Mouse (Mus musculus) cerebellum, adult 2 months (tissue): ENCODE results near the gene Slc9a3r2. TPM values are rescaled to one million over a fixed set of nuclear protein-coding genes. Genes with fewer than 3 reads are reported as not detected.

ENCODE experiments used
- DNase-seq, 2 experiments: peaks; one replicate each; pipeline ENCODE4 v3.0.0; 2021
- H3K27ac ChIP-seq: fragments of 200-500 bp; 2 replicates; pipeline ENCODE4 v1.5.1; 2012; ENCODE audit warnings: low read length, control low read depth, inconsistent platforms; ENCODE audit not compliant: insufficient read depth
- H3K27me3 ChIP-seq: fragments of 200-500 bp; 2 replicates; pipeline ENCODE4 v1.6.1; 2012; ENCODE audit warnings: inconsistent platforms, mild to moderate bottlenecking, low read length, moderate library complexity; ENCODE audit not compliant: control insufficient read depth, insufficient read depth
- H3K4me1 ChIP-seq: fragments of 200-500 bp; 2 replicates; pipeline ENCODE4 v1.6.1; 2011; ENCODE audit warnings: low read length; ENCODE audit not compliant: control insufficient read depth, insufficient read depth
- H3K4me3 ChIP-seq: fragments of 200-500 bp; replicated peaks from 2 replicates; pipeline ENCODE3; 2011; ENCODE audit warnings: mild to moderate bottlenecking, low read depth, low read length, control low read depth; ENCODE audit not compliant: insufficient read depth
- CTCF ChIP-seq: fragments of 200-500 bp; IDR thresholded peaks from 2 replicates; pipeline ENCODE4 v1.5.1; 2011; ENCODE audit warnings: low read depth, mild to moderate bottlenecking, control low read depth, low read length, moderate library complexity, borderline replicate concordance; ENCODE audit not compliant: insufficient read depth
- POLR2A ChIP-seq: fragments of 200-500 bp; IDR thresholded peaks from 2 replicates; pipeline ENCODE4 v1.6.1; 2011; ENCODE audit warnings: low read length, control low read depth, borderline replicate concordance; ENCODE audit not compliant: insufficient read depth
- WGBS: fragments of 180-500 bp; shearing (Covaris S2); methylation state at CpG from one replicate; pipeline ENCODE4 v1.1.7; 2018; 5-methylcytosine and 5-hydroxymethylcytosine counted together
- polyA plus RNA-seq: library from polyadenylated mRNA; depleted of rRNA; stranded (reverse); fragments of >200 nt; gene quantifications from 2 replicates; pipeline ENCODE4 v1.2.3, GENCODE M21; 2012

Slc9a3r2 gene
- polyA plus RNA-seq, 1 experiment, result 140 TPM

- DNase-seq, result peak; percentile 62 to 75
- TF ChIP-seq CTCF (no peak), POLR2A (peak; percentile 81)
- peak within 1 kb of the TSS; percentile 93 for H3K27ac ChIP-seq
- H3K4me1 ChIP-seq, result peaks cover 20% of the 10 kb centered on the region
- WGBS, result under 1% methylated on average over 55 of the region's 55 CpGs
- H3K27me3 ChIP-seq, result no peaks in the 10 kb centered on the region
- peak within 1 kb of the TSS; percentile 78 for H3K4me3 ChIP-seq
Observed at GRCm38 (mm10) chr17:24689251-24690081, 39.3 kb upstream of the Slc9a3r2 start, which contains the start of gene Syngr3. TSS of gene Syngr3 (minus strand) at chr17:24689955.

- 38% methylated on average over 23 of the region's 23 CpGs for whole genome bisulfite sequencing
- TF ChIP-seq CTCF (no peak), POLR2A (no peak)
- Histone ChIP-seq H3K27me3 (no peaks in the 10 kb centered on the region), H3K4me3 (peak overlapping the region; percentile 26), H3K4me1 (peaks cover 20% of the 10 kb centered on the region), H3K27ac (no peak overlapping the region)
- no peak for DNase-seq
Observed at GRCm38 (mm10) chr17:24687599-24687998, 37.5 kb upstream of the Slc9a3r2 start.

- 16% methylated on average over 25 of the region's 25 CpGs for WGBS
- Histone ChIP-seq H3K4me3 (peak overlapping the region; percentile 26), H3K27me3 (no peaks in the 10 kb centered on the region), H3K4me1 (peaks cover 20% of the 10 kb centered on the region), H3K27ac (no peak overlapping the region)
- DNase-seq, result no peak
- no peak for TF ChIP-seq POLR2A
- no peak for TF ChIP-seq CTCF
Observed at GRCm38 (mm10) chr17:24687146-24687595, 37.0 kb upstream of the Slc9a3r2 start.

- Histone ChIP-seq H3K4me3 (no peak overlapping the region), H3K27me3 (no peaks in the 10 kb centered on the region), H3K4me1 (peaks cover 20% of the 10 kb centered on the region), H3K27ac (no peak overlapping the region)
- 50% methylated on average over 16 of the region's 16 CpGs for WGBS
- DNase-seq, result no peak
- no peak for TF ChIP-seq POLR2A
- no peak for TF ChIP-seq CTCF
Observed at GRCm38 (mm10) chr17:24686514-24686913, 36.4 kb upstream of the Slc9a3r2 start.

GRCm38 (mm10) chr17:24677500-24678080 lies 27.5 kb upstream of the Slc9a3r2 start:
- H3K27ac ChIP-seq, result no peak overlapping the region
- WGBS, result 92% methylated on average over 24 of the region's 24 CpGs
- TF ChIP-seq CTCF, result no peak
- TF ChIP-seq POLR2A, result no peak
- no peak overlapping the region for H3K4me3 ChIP-seq
- no peaks in the 10 kb centered on the region for H3K27me3 ChIP-seq
- no peak for DNase-seq
- peaks cover 22% of the 10 kb centered on the region for H3K4me1 ChIP-seq

- peaks cover 26% of the 10 kb centered on the region for H3K4me1 ChIP-seq
- DNase-seq, result no peak
- 89% methylated on average over 5 of the region's 5 CpGs for WGBS
- no peak overlapping the region for H3K27ac ChIP-seq
- TF ChIP-seq POLR2A (no peak), CTCF (no peak)
- H3K27me3 ChIP-seq, result no peaks in the 10 kb centered on the region
- H3K4me3 ChIP-seq, result no peak overlapping the region
Observed at GRCm38 (mm10) chr17:24676877-24677276, 26.8 kb upstream of the Slc9a3r2 start.

- WGBS, result 45% methylated on average over 2 of the region's 2 CpGs
- peak; percentile 58 to 65 for DNase-seq
Observed at GRCm38 (mm10) chr17:24676187-24676586, 26.1 kb upstream of the Slc9a3r2 start.

More at GRCm38 (mm10) chr17:24676187-24676586, 26.1 kb upstream of the Slc9a3r2 start:
- H3K27me3 ChIP-seq, result no peaks in the 10 kb centered on the region
- H3K4me3 ChIP-seq, result no peak overlapping the region
- H3K4me1 ChIP-seq, result peaks cover 29% of the 10 kb centered on the region
- no peak overlapping the region for H3K27ac ChIP-seq
- TF ChIP-seq CTCF (peak; percentile 64; the same call in 1 of the 2 replicates), POLR2A (no peak)
